Mouse (Mus musculus) spleen, postnatal 36 days (tissue): ENCODE results near the gene Serac1.

Source experiments
- DNase-seq, 2 experiments: peaks; one replicate each; pipeline ENCODE4 v3.0.0; 2022; ENCODE audit warnings: low spot score in 2 of 2, mixed read lengths in 1 of 2

The Serac1 gene

DNA sequence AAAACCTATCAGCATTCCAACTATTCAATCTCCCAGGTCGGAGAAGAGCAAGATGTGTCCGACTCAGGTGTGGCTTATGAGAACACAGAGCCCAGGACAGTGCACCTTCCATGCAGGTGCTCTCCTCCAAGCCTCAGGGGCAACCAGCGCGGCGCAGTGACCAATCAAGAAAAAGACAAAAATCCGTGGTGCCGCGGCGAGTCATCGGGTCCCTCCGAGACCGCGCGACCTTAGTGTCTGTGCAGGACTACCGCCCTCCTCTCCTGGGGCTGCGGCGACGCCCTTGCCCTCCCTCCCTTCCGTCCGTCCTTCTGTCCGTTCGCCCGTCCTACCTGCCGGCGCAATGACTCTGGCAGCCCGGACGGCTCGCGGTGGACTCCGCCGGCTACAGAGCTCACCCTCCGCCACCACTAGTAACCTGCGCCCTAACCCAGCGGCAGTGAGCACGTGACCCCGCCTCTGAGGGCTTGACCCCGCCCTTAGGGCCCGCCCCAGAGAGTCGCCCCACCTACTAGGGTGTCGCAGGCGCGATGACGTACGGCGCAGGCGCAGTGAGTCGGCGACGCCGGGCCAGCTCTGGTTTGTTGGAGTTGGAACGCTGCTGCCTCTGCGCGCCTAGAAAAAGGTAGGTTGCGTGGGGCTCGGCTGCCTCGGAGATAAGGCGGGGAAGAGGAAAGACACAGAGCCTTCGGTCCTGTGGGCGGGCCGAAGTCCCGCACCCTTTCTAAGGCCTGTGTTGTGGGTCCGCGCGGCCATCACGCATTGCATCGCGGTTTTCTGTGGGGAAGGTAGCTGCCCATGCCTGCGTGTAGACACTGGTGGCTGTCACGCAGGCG, at the start of gene Serac1, which contains the start of gene Gtf2h5:
Gene Serac1, minus strand, starts transcription at position 455 of the 836 bp plus-strand sequence.
Gene Gtf2h5, plus strand, starts transcription at position 500 of the 836 bp plus-strand sequence.
- peak; percentile 97 for DNase-seq

GRCm38 (mm10) chr17:6128039-6128438, 48.5 kb upstream of the Serac1 start:
- no peak for DNase-seq

- DNase-seq = no peak
Observed at GRCm38 (mm10) chr17:6125441-6125840, 45.9 kb upstream of the Serac1 start.

GRCm38 (mm10) chr17:6123776-6124175, 44.2 kb upstream of the Serac1 start:
- no peak for DNase-seq

- no peak for DNase-seq
Observed at GRCm38 (mm10) chr17:6118861-6119260, 39.3 kb upstream of the Serac1 start.

- no peak for DNase-seq
Observed at GRCm38 (mm10) chr17:6117917-6118316, 38.4 kb upstream of the Serac1 start.

DNA sequence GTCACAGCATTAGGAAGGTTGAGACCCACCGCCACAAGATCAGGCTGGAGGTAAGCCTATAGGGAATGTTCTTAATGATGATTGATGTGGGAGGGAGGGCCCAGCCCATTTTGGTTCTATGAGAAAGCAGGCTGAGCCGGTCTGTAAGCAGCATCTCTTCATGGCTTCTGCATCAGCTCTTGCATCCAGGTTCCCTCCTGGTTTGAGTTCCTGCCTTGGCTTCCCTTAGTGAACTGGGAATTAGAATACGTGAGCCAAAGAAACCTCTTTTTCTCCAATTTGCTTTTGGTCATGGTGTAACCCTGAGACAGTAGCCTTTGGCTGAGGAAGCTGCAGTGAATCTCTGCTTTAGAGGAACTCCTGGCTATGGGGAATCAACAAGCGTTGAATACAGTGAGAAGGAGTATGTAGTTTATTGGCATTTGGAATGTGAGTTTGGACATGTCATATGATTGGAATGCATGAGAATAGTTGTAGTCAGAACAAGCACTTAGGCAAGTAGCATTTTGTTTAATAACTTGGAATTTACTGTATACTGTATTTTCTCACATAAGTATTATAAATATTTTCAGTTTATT, 37.7 kb upstream of the Serac1 start:
- no peak for DNase-seq

- DNase-seq = no peak
Observed at GRCm38 (mm10) chr17:6115085-6115484, 35.5 kb upstream of the Serac1 start.

DNA sequence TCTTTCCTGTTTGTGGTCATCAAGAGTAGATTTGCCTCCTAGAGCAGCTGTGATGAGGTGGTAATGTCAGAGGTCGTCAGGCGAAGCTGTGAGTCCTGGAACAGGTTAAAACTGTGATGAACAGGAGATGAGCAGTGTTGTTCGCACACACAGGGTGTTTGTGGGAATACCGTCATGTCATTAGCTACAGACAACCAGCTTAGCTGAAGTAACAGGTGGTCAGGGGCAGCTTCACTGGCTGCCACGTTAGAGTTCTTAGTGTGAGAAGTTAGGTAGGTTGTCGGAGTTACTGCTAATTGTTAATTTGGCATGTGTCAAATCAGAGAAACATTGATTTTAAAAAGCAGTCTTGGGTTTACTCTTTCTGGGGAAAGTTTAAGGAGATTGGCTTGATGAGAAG, 34.1 kb upstream of the Serac1 start:
- DNase-seq = no peak

DNA sequence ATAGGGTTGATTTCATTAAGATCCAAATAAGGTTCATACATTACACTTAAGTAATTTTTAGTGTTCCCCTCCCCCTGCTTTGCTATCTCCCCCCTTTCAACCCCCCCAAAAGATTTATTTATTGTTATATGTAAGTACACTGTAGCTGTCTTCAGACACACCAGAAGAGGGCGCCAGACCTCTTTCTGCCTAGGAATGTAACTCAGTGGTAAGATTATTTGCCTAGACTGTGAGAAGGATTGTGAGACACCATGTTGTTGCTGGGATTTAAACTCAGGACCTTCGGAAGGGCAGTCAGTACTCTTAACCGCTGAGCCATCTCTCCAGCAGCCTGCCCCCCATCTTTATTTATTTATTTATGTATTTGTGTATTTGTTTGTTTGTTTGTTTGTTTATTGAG, 31.4 kb upstream of the Serac1 start:
- no peak for DNase-seq

- no peak for DNase-seq
Observed at GRCm38 (mm10) chr17:6108175-6108574, 28.6 kb upstream of the Serac1 start.

- peak; percentile 13 to 22 for DNase-seq
Observed at GRCm38 (mm10) chr17:6107015-6107601, 27.6 kb upstream of the Serac1 start.

DNA sequence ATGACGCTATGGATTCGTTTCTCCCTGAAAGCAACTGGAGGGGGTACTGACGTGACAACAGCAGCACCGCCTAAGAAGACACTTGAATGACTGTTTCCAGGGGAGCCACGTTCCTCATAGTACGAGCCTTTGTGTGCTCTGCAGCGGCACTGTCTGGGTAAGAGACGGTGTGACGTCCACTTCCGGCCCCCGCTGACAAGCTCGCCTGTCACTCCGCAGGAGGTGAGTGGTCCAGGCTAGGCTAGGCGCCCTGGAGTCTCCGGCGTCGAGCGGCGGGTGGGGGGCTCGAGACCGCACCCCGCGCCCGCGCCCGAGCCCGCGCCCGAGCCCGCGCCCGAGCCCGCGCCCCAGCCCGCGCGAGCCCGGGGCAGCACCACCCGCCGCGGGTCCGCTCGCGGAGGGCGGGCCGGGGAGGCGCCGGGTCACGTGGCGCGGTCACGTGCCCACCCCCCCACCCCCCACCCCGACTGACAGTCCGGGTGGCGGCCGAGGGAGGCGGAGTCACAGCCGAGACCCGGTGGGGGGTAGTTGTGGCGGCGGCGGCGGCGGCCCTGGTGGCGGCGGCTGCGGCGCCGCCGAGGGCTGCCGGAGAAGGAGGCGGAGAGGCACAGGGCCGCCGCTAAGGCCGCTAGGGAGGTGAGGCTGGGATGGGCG, 26.9 kb upstream of the Serac1 start, which contains the start of gene Tulp4:
Gene Tulp4, plus strand, starts transcription at position 77 of the 654 bp plus-strand sequence.
- peak; percentile 81 to 83 for DNase-seq

- no peak for DNase-seq
Observed at GRCm38 (mm10) chr17:6103566-6103965, 24.0 kb upstream of the Serac1 start.

- no peak for DNase-seq
Observed at GRCm38 (mm10) chr17:6102287-6102686, 22.7 kb upstream of the Serac1 start.

GRCm38 (mm10) chr17:6097884-6098283, 18.3 kb upstream of the Serac1 start:
- peak; percentile 33 to 34 for DNase-seq

- DNase-seq = no peak
Observed at GRCm38 (mm10) chr17:6095579-6095978, 16.0 kb upstream of the Serac1 start.

DNA sequence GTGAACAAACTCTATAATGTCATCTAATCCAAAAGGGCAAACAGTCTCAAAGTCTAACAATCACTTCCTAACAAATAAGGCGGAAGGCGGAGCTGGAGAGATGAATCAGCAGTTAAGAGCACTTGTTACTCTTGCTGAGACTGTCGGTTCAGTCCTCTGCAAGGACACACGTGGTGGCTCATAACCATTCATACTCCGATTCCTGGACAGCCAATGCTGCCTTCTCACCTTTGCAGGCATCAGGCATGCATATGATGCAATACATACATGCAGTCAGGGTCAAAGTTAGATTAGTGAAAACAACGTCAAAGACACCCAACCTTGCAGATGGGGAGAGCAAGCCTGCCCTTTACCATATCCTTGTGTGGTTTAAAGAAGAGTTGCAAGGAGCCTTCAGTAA, 12.1 kb upstream of the Serac1 start:
- no peak for DNase-seq

DNA sequence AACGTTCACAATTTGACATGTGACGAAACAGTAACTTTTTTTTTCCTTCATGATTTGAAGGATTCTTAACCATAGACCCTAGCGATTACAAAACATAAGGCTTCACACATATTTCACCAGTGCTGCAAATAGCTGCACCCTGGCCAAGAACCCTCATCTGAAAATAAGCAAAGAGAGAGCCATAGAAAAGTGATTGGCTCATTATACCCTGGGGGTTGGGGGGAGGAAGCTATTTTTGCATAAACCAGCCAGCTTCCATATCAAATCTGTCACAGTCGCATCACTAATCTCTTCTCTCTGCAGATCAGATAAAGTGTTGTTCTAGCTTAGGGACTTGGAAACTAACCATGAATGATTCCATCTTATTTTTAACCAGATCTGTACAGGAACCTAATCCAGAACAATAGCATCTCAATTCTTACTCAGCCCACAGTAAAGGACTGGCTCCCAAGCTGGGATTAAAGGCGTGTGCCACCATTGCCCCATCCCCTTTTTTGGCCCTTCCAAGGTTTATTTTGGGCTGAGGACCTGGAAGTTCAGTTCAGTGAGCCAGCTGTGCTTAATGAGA, 3.9 kb upstream of the Serac1 start:
- DNase-seq = no peak

DNA sequence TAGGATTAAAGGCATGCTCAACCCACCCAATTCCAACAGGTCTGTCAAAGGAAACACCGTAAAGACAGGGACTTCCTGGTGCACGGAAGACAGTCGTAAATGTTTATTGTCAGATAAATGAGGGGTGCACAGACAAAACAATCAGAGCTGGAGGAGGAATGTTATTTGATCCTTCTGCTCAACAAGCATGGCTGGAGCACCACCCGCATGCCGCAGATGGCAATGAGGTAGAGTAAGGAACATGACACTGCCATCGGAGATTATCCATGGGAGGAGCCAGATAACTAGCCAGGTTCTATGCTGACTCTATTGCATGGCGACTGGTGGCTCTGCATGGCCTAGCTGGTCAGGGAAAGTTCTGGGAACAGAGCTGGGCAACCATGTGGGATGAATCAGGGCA, 6.1 kb downstream of the Serac1 start:
- DNase-seq = no peak

- DNase-seq = no peak
Observed at GRCm38 (mm10) chr17:6069866-6070265, 9.7 kb downstream of the Serac1 start.

DNA sequence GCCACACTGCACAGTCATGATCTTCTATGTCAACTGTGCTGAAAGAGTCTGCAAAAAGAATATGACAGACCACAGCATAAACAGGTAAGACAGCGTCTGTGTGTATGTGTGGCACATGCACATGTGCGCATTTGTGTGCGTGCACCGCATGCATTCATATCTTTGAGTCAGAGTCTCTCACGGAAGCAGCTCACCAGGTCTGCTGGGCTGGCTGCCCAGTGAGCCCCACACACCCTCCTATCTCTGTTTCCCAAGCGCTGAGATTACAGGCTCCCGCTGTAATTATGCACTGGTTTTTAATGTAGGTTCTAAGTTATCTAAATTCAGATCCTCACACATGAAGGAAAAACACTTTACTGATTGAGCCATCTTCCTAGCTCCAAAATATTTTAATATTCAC, 11.9 kb downstream of the Serac1 start:
- DNase-seq = no peak
